Mouse (Mus musculus) thymus, adult 2 months (tissue): ENCODE data around the gene Glipr1. TPM values are rescaled to one million over a fixed set of nuclear protein-coding genes. Genes with fewer than 3 reads are reported as not detected.
A peak's percentile ranks its signal among the peaks of the same experiment; 100 is the strongest.

ENCODE experiments used
- DNase-seq: peaks from one replicate; pipeline ENCODE4 v3.0.0; 2021
- H3K27ac ChIP-seq: fragments of 200-500 bp; 2 replicates; pipeline ENCODE4 v1.5.1; 2012; ENCODE audit warnings: low read length, control low read depth; ENCODE audit not compliant: control insufficient read depth, insufficient read depth
- H3K27me3 ChIP-seq: fragments of 200-500 bp; 2 replicates; pipeline ENCODE4 v1.6.1; 2012; ENCODE audit warnings: mild to moderate bottlenecking, low read length, moderate library complexity, mixed read lengths; ENCODE audit not compliant: control insufficient read depth, insufficient read depth
- H3K36me3 ChIP-seq: fragments of 200-500 bp; 2 replicates; pipeline ENCODE4 v1.6.1; 2012; ENCODE audit warnings: mild to moderate bottlenecking, low read length, moderate library complexity; ENCODE audit not compliant: control insufficient read depth, insufficient read depth
- H3K4me1 ChIP-seq: fragments of 200-500 bp; replicated peaks from 2 replicates; pipeline ENCODE4 v1.6.1; 2012; ENCODE audit warnings: low read length; ENCODE audit not compliant: control insufficient read depth, insufficient read depth
- H3K4me3 ChIP-seq: fragments of 200-500 bp; 2 replicates; pipeline ENCODE4 v1.5.1; 2012; ENCODE audit warnings: mild to moderate bottlenecking, low read length, control low read depth, moderate library complexity; ENCODE audit not compliant: control insufficient read depth, insufficient read depth
- CTCF ChIP-seq: fragments of 200-500 bp; IDR thresholded peaks from 2 replicates; pipeline ENCODE4 v1.5.1; 2012; ENCODE audit warnings: mild to moderate bottlenecking, control low read depth, low read length, moderate library complexity, borderline replicate concordance; ENCODE audit not compliant: control insufficient read depth, poor library complexity, insufficient read depth; ENCODE audit errors: extremely low read depth
- POLR2A ChIP-seq: fragments of 200-500 bp; IDR thresholded peaks from 2 replicates; pipeline ENCODE4 v1.6.1; 2012; ENCODE audit warnings: mild to moderate bottlenecking, low read length, control low read depth, moderate library complexity; ENCODE audit not compliant: control insufficient read depth, poor library complexity, insufficient read depth; ENCODE audit errors: extremely low read depth
- WGBS: fragments of 180-500 bp; shearing (Covaris S2); methylation state at CpG from one replicate; pipeline ENCODE4 v1.1.7; 2018; 5-methylcytosine and 5-hydroxymethylcytosine counted together
- polyA plus RNA-seq: library from polyadenylated mRNA; depleted of rRNA; stranded (reverse); fragments of >200 nt; gene quantifications from 2 replicates; pipeline ENCODE4 v1.2.3, GENCODE M21; 2012

The Glipr1 gene
- polyA plus RNA-seq, 1 experiment, result 62.2 TPM

DNA sequence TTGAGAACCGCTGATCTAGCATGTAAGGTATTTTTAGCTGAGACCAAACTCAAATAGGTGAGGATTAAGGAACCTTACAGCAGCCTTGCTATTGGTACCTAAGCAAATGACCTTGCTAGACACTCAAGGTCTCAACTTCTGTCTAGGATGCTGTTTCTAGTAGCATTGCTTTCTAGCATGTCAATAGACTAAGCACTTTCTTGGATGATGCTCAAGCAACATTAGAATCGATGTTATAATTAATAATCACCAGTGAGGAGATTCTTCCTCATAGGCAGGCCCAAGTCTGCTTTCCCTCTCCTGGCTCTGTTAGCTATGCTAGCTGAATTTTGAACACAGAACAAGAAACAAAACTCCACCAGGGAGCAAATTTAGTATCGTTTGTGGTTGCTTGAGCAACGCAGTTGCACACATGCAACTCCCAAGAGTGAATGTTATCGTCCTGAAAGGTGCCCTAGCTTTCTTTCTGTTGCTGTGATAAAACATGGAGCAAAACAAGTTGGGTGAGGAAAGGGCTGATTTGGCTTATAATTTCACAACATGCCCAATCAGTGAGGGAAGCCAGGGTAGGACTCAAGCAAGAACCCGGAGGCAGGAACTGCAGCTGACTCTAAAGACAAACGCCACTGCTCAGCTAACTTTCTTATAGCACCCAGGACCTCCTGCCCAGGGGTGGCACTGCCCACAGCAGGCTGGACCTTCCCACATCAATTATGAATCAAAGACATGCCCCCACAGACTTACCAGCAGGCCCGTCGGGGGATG lies 493 bp downstream of the Glipr1 start:
- Histone ChIP-seq H3K36me3 (no peaks in the 10 kb centered on the region), H3K4me1 (peaks cover 13% of the 10 kb centered on the region), H3K27ac (peak overlapping the region; percentile 42; the same call in 1 of the 2 replicates), H3K27me3 (no peaks in the 10 kb centered on the region), H3K4me3 (no peak overlapping the region)
- WGBS, result 17% methylated on average over 9 of the region's 9 CpGs
- no peak for TF ChIP-seq CTCF
- peak; percentile 8 for DNase-seq

DNA sequence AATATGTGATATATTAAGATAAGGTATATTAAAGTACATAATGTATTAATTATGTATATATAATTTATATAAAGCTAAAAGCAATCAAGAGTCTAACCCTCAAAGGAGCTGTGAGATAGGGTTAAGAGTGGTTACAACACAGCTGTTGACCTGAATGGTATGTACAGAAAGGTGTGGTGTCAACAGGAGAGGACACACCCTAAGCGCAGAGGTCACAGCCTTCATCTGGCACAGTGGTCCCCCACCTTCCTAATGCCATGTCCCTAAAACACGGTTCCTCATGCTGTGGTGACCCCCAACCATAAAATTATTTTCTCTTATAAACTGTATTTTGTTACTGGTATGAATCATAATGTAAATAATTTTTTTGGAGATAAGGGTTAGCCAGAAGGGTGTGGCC lies 1.1 kb downstream of the Glipr1 start:
- Histone ChIP-seq H3K27me3 (no peaks in the 10 kb centered on the region), H3K27ac (no peak overlapping the region), H3K4me1 (peaks cover 13% of the 10 kb centered on the region), H3K36me3 (no peaks in the 10 kb centered on the region), H3K4me3 (no peak overlapping the region)
- no peak for TF ChIP-seq CTCF
- no peak for TF ChIP-seq POLR2A
- 79% methylated on average over 2 of the region's 2 CpGs for WGBS
- no peak for DNase-seq

DNA sequence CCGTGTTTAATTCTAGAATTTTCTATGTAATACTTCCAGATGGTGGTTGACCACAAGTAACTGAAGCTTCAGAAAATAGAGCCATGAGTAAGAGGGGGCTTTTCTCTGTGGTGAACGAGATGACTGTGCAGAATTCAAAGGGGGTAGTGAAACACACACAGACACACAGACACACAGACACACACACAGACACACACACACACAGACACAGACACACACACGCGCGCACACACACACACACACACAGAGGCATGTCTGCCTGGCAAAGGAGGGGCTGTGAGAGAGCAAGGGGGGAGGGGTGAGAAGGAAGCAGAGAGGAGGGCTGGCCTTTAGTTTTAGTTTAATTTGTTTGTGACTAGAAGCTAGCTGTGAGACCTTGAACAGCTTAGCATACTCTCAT lies 1.9 kb downstream of the Glipr1 start:
- H3K36me3 ChIP-seq, result no peaks in the 10 kb centered on the region
- H3K4me1 ChIP-seq, result peaks cover 13% of the 10 kb centered on the region
- H3K4me3 ChIP-seq, result no peak overlapping the region
- no peak overlapping the region for H3K27ac ChIP-seq
- no peak for DNase-seq
- H3K27me3 ChIP-seq, result no peaks in the 10 kb centered on the region
- TF ChIP-seq CTCF (no peak), POLR2A (no peak)
- 7% methylated on average over 5 of the region's 5 CpGs for WGBS

DNA sequence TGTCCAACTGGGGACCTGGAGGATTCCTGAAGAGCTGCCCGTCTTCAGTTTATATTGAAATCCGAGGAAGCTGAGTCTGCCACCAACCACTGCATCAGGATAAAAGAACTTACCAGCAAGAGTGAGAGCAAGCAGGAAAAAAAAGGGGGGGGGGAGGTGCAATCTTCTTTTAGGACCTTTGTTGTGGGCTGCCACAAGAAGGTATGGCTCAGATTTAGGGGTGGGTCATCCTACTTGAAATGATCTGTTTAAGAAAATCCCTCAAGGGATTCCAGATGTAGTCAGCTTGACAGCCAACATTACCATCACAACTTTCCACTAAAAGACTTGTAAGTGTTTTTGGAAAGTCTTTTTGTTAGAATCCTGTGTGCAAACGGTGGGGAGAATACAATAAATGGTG lies 2.7 kb downstream of the Glipr1 start:
- Histone ChIP-seq H3K27me3 (no peaks in the 10 kb centered on the region), H3K27ac (no peak overlapping the region), H3K4me1 (peaks cover 14% of the 10 kb centered on the region), H3K36me3 (no peaks in the 10 kb centered on the region), H3K4me3 (no peak overlapping the region)
- no peak for DNase-seq
- TF ChIP-seq CTCF (no peak), POLR2A (no peak)
- WGBS, result 38% methylated on average over 3 of the region's 3 CpGs

DNA sequence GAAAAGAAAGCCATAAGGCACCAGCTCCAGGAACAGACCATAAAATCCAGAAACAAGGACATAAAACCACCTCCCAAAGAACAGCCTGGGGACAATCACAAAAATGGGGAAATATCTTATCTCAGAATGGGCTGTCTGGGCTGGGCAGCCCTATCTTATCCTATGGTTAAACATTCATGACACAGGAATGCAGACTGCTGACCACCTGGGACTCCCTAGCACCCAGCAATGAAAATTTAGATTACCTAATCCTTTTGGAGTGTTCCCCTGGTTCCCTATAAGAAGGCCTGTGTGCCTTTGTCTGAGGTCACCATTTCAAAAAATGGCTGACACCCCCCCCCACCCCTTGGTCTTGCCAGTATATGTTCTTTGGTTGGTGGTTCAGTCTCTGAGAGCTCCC lies 4.8 kb downstream of the Glipr1 start:
- DNase-seq, result no peak
- Histone ChIP-seq H3K27me3 (no peaks in the 10 kb centered on the region), H3K4me1 (peaks cover 17% of the 10 kb centered on the region), H3K4me3 (no peak overlapping the region), H3K27ac (no peak overlapping the region), H3K36me3 (peaks cover 4% of the 10 kb centered on the region; the same call in 1 of the 2 replicates)
- no peak for TF ChIP-seq CTCF
- TF ChIP-seq POLR2A, result no peak

DNA sequence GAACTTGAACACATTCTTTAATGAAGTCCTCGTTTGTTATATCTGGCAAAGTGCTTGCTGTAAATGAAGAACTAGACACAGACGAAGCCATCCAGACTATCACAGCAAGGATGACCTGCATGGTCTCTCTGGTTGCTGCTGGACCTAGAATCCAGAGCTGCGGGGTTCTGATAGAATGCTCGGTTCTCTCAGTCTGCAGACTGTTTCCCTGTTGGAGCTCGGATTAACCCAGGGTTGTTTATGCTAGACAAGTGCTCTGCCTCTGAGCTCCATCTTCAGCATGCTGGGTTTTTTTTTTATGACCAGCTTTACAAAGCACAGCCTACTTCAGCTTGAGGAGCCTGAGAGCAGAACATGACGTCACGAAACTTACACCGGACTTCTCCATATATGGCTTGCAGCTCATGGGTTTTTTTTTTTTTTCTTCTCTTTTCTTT lies 5.5 kb downstream of the Glipr1 start:
- no peak for TF ChIP-seq CTCF
- no peak for TF ChIP-seq POLR2A
- H3K27me3 ChIP-seq, result no peaks in the 10 kb centered on the region
- 3% methylated on average over 8 of the region's 8 CpGs for WGBS
- peak overlapping the region; percentile 76 for H3K27ac ChIP-seq
- H3K36me3 ChIP-seq, result peaks cover 4% of the 10 kb centered on the region; the same call in 1 of the 2 replicates
- peak overlapping the region; percentile 55 for H3K4me3 ChIP-seq
- DNase-seq, result peak; percentile 24
- H3K4me1 ChIP-seq, result peaks cover 11% of the 10 kb centered on the region
